Mouse (Mus musculus): ENCODE data around the gene Naxe. TPM values are rescaled to one million over a fixed set of nuclear protein-coding genes. Genes with fewer than 3 reads are reported as not detected.

Gene Naxe
- 10 to 100 TPM; 80.8 to 88.9 TPM for polyA plus RNA-seq (2017; shearing (Covaris generic))

GRCm38 (mm10) chr3:88057902-88058696 is at the start of gene Naxe:
Gene Naxe, minus strand, starts transcription at chr3:88058495.

GRCm38 (mm10) chr3:88081345-88082223 is 23.3 kb upstream of the Naxe start, which contains the start of gene Iqgap3:
Gene Iqgap3, plus strand, starts transcription at chr3:88081971.

GRCm38 (mm10) chr3:88078204-88078603 is 19.9 kb upstream of the Naxe start, which contains the start of gene Ttc24:
Gene Ttc24, minus strand, starts transcription at chr3:88078304.

GRCm38 (mm10) chr3:88042661-88043421 is 15.5 kb downstream of the Naxe start, which contains the start of gene Gpatch4:
Gene Gpatch4, plus strand, starts transcription at chr3:88043108.

GRCm38 (mm10) chr3:88027434-88028186 is 30.7 kb downstream of the Naxe start, which contains the start of gene Hapln2:
Gene Hapln2, minus strand, starts transcription at chr3:88027583.

Other genes with a start within 250 kb of the Naxe start
- gene Pear1, start 234.2 kb downstream of the Naxe start, polyA plus RNA-seq (2017; shearing (Covaris generic)) = 100 to 1,000 TPM in 1 of 2 experiments, 10 to 100 TPM in 1; 51.9 to 127 TPM
- 100 to 1,000 TPM; 207 to 242 TPM for gene Sh2d2a, start 211.7 kb downstream of the Naxe start, polyA plus RNA-seq (2017; shearing (Covaris generic))
- gene Prcc, start 172.9 kb downstream of the Naxe start, polyA plus RNA-seq (2017; shearing (Covaris generic)) = 10 to 100 TPM; 13.9 to 19.8 TPM
- gene Hdgf, start 152.2 kb downstream of the Naxe start, polyA plus RNA-seq (2017; shearing (Covaris generic)) = 100 to 1,000 TPM; 130 to 152 TPM
- gene Mrpl24, start 139.0 kb downstream of the Naxe start, polyA plus RNA-seq (2017; shearing (Covaris generic)) = 100 to 1,000 TPM; 129 to 143 TPM
- gene Isg20l2, start 128.2 kb downstream of the Naxe start, polyA plus RNA-seq (2017; shearing (Covaris generic)) = 10 to 100 TPM; 32.3 to 33.0 TPM
- gene Rrnad1, start 127.8 kb downstream of the Naxe start, polyA plus RNA-seq (2017; shearing (Covaris generic)) = 10 to 100 TPM; 27.7 to 30.8 TPM
- 1 to 10 TPM in 1 of 2 experiments, not detected in 1; 1.1 TPM for gene Crabp2, start 109.8 kb downstream of the Naxe start, polyA plus RNA-seq (2017; shearing (Covaris generic))
- 1 to 10 TPM in 1 of 2 experiments, under 1 TPM in 1; 0.58 to 4.1 TPM for gene Nes, start 87.4 kb downstream of the Naxe start, polyA plus RNA-seq (2017; shearing (Covaris generic))
- gene Bcan, start 58.3 kb downstream of the Naxe start, polyA plus RNA-seq (2017; shearing (Covaris generic)) = not detected
- under 1 TPM in 1 of 2 experiments, not detected in 1; 0.12 TPM for gene Hapln2, start 30.9 kb downstream of the Naxe start, polyA plus RNA-seq (2017; shearing (Covaris generic))
- 10 to 100 TPM; 27.3 to 49.8 TPM for gene Gpatch4, start 15.4 kb downstream of the Naxe start, polyA plus RNA-seq (2017; shearing (Covaris generic))
- 1 to 10 TPM in 1 of 2 experiments, not detected in 1; 1.5 TPM for gene Ttc24, start 19.8 kb upstream of the Naxe start, polyA plus RNA-seq (2017; shearing (Covaris generic))
- gene Iqgap3, start 23.5 kb upstream of the Naxe start, polyA plus RNA-seq (2017; shearing (Covaris generic)) = 1 to 10 TPM in 1 of 2 experiments, under 1 TPM in 1; 0.69 to 3.5 TPM
- 10 to 100 TPM; 95.1 to 98.4 TPM for gene Mef2d, start 83.9 kb upstream of the Naxe start, polyA plus RNA-seq (2017; shearing (Covaris generic))
- gene Rhbg, start 196.2 kb upstream of the Naxe start, polyA plus RNA-seq (2017; shearing (Covaris generic)) = under 1 TPM in 1 of 2 experiments, not detected in 1; 0.39 TPM
- gene Gm38392, start 228.7 kb upstream of the Naxe start, polyA plus RNA-seq (2017; shearing (Covaris generic)) = under 1 TPM in 1 of 2 experiments, not detected in 1; 0.31 TPM
- gene Tsacc, start 238.5 kb upstream of the Naxe start, polyA plus RNA-seq (2017; shearing (Covaris generic)) = 10 to 100 TPM in 1 of 2 experiments, 1 to 10 TPM in 1; 8.3 to 15.6 TPM
- 100 to 1,000 TPM; 327 to 346 TPM for gene Cct3, start 238.6 kb upstream of the Naxe start, polyA plus RNA-seq (2017; shearing (Covaris generic))